Mouse (Mus musculus) forebrain, embryonic 14.5 days (tissue): Measurements from ENCODE around the gene C2cd2l. TPM values are rescaled to one million over a fixed set of nuclear protein-coding genes. Genes with fewer than 3 reads are reported as not detected.

ENCODE experiments used
- ATAC-seq: fragments of 200-750 bp; cut with Nextera tagmentation; 2 replicates; pipeline ENCODE4 v1.8.0; 2017; ENCODE audit warnings: mild to moderate bottlenecking, moderate library complexity
- DNase-seq: peaks from one replicate; pipeline ENCODE4 v3.0.0-alpha.2; 2015; ENCODE audit warnings: low spot score
- H3K27ac ChIP-seq: fragments of 300-500 bp; sonication (generic); 2 replicates; pipeline ENCODE4 v1.5.1; 2014; ENCODE audit warnings: low read depth, mild to moderate bottlenecking, control low read depth, low read length, moderate library complexity
- H3K27me3 ChIP-seq: fragments of 300-500 bp; sonication (generic); replicated peaks from 2 replicates; pipeline ENCODE4 v1.6.1; 2014; ENCODE audit warnings: low read length, control low read depth, mixed read lengths; ENCODE audit not compliant: control insufficient read depth, insufficient read depth
- H3K36me3 ChIP-seq: fragments of 300-500 bp; sonication (generic); 2 replicates; pipeline ENCODE4 v1.6.1; 2014; ENCODE audit warnings: low read length, control low read depth; ENCODE audit not compliant: control insufficient read depth, insufficient read depth
- H3K4me1 ChIP-seq: fragments of 300-500 bp; sonication (generic); 2 replicates; pipeline ENCODE4 v1.6.1; 2014; ENCODE audit warnings: antibody characterized with exemption, low read length, control low read depth; ENCODE audit not compliant: control insufficient read depth, insufficient read depth
- H3K4me2 ChIP-seq: fragments of 300-500 bp; sonication (generic); 2 replicates; pipeline ENCODE4 v1.6.1; 2014; ENCODE audit warnings: mild to moderate bottlenecking, control low read depth, low read length
- H3K4me3 ChIP-seq: fragments of 300-500 bp; sonication (generic); 2 replicates; pipeline ENCODE4 v1.5.1; 2014; ENCODE audit warnings: low read depth, low read length, control low read depth
- H3K9ac ChIP-seq: fragments of 300-500 bp; sonication (generic); 2 replicates; pipeline ENCODE4 v1.6.1; 2014; ENCODE audit warnings: mild to moderate bottlenecking, low read length, control low read depth, moderate library complexity
- H3K9me3 ChIP-seq: fragments of 300-500 bp; sonication (generic); replicated peaks from 2 replicates; pipeline ENCODE4 v1.6.1; 2016; ENCODE audit warnings: low read length, control low read depth, mixed read lengths; ENCODE audit not compliant: control insufficient read depth
- WGBS: fragments of 180-500 bp; shearing (Covaris S2); extraction: QIAGEN DNeasy Blood & Tissue Kit; methylation state at CpG from one replicate; pipeline ENCODE4 v1.1.7; 2014; 5-methylcytosine and 5-hydroxymethylcytosine counted together
- polyA plus RNA-seq: library from polyadenylated mRNA; unstranded; fragments of >200 nt; fragmentation: Nextera tagmentation; extraction: Ambion mirVana; gene quantifications from 2 replicates; pipeline ENCODE4 v1.2.1, GENCODE M21; 2014

Gene C2cd2l
- polyA plus RNA-seq, 1 experiment from 2014 or later: 16.3 TPM

DNA sequence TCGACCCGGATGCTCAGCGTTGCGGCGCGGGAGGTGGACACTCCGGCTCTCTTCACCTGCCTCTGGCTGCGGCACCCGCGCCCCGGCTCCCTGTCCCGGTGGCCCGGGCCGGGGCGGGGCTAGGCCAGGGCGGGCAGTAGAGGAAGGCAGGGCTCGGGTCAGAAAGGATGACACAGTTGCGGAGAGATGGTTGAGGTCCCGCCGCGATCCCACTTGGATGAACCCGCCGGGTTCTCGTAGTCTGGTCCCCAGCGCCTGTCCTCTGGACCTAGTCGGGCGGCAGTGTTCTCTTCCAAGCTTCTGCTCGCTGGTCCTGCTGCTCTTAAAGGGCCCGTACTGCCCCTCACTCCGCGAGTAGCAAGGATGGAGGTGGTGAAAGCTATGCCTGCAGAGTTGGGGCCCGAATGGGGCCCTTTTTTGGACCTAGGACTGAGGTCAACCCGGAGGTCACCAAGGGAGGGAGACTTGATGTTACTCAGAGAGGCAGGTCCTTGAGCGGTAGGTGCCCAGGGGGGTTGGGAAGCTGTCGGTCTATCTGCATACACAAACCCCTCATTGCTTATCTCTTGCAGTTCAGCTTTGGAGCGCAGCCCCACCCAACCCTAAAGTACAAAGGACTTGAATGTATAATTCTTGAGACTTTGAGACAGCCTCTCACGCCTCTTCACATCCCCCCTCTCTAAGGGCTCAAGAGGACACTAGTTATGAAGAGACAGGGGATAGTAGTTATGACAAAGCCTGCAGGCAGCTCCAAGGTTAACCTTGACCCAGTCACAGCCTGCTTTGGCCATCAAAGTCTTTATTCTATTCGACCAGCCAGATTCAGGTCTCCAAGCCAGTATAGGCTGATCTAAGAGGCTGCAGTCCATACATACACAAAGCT lies 31.8 kb downstream of the C2cd2l start, which contains the start of gene Abcg4:
Gene Abcg4, minus strand, starts transcription at position 540 of the 883 bp plus-strand sequence.
- no peaks in the 10 kb centered on the region for H3K27me3 ChIP-seq
- DNase-seq: peak; percentile 59

DNA sequence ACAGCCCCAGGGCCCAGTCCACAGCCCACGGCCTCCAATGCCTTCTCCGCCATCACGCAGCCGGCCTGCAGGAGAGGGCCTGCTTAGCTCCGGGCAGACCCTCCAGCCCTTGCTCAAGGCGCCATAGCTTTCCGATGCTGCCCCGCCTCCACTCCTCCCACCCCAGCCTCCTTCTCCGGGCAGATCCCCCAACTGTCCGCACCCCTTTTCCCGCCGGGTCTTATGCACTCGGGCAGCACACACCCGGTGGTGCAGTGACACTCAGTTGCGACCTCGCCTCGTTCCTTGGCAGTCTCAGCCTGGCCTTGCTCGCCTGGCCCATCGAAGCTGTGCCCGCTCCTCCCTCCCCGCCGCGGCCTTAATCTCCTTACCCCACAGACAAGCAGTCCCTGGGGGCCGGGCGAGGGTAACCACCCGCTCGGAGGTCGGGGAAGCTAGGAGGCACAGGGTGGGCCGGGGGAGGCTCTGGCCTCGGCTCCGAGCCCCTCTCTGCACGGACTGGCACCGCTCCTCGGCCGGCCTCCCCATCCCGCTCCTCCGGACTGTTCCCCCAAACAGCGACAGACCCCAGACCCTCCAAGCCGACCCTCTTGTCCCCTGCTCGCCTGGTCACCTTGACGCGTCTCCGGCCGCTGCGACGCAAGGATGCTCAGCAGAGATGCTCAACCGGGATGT lies 32.5 kb downstream of the C2cd2l start:
- DNase-seq (peak; percentile 37), ATAC-seq (peak; percentile 60)
- Histone ChIP-seq H3K9ac (peak overlapping the region; percentile 96), H3K4me2 (peak overlapping the region; percentile 94), H3K4me3 (peak overlapping the region; percentile 84), H3K4me1 (peaks cover 17% of the 10 kb centered on the region), H3K36me3 (peaks cover 12% of the 10 kb centered on the region), H3K27ac (peak overlapping the region; percentile 63), H3K27me3 (no peaks in the 10 kb centered on the region), H3K9me3 (no peaks in the 10 kb centered on the region)
- WGBS: under 1% methylated on average over 47 of the region's 47 CpGs

More for the DNA sequence above, 31.8 kb downstream of the C2cd2l start, which contains the start of gene Abcg4:
- Histone ChIP-seq H3K4me2 (peak within 1 kb of the TSS; percentile 94), H3K36me3 (peaks cover 19% of the 10 kb centered on the region), H3K4me1 (peaks cover 17% of the 10 kb centered on the region), H3K4me3 (peak within 1 kb of the TSS; percentile 84), H3K9ac (peak within 1 kb of the TSS; percentile 96), H3K9me3 (no peaks in the 10 kb centered on the region), H3K27ac (peak within 1 kb of the TSS; percentile 63)
- 2% methylated on average over 38 of the region's 38 CpGs for WGBS
- ATAC-seq: peak; percentile 75

GRCm38 (mm10) chr9:44287003-44287400 lies 33.1 kb downstream of the C2cd2l start:
- peaks cover 10% of the 10 kb centered on the region for H3K36me3 ChIP-seq
- peak overlapping the region; percentile 84 for H3K4me3 ChIP-seq
- DNase-seq (no peak), ATAC-seq (peak; percentile 15)
- peak overlapping the region; percentile 96 for H3K9ac ChIP-seq
- peak overlapping the region; percentile 94 for H3K4me2 ChIP-seq
- WGBS: 4% methylated on average over 11 of the region's 11 CpGs
- H3K27me3 ChIP-seq: no peaks in the 10 kb centered on the region
- H3K9me3 ChIP-seq: no peaks in the 10 kb centered on the region
- peak overlapping the region; percentile 63; the same call in 1 of the 2 replicates for H3K27ac ChIP-seq
- peaks cover 17% of the 10 kb centered on the region for H3K4me1 ChIP-seq

DNA sequence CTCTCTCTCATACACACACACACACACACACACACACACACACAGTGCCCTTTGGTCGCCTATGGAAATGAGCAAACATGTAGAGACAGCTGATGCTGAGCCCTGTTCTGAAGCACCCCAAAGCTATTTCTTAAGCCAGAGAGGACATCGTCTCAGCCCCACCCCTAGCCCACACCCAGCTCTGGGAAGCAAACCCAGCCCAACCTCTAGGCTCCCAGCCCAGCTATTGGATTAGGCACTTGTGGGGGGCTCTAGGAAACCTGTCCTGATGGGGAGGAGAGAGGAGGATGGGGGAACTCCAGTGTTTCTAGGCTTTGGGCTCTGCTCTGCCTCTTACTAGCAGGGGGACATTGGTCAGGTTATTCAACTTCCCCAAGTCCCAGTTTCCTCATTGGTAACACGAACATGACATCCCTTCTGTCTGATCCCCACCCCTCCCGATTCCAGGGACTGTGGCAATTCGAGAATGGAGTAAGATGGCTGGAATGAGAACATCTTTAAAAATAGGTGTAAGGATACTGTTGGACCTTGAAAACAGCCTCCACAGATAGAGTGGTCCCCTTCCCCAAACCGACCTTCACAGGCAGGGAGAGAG lies 33.7 kb downstream of the C2cd2l start:
- 11% methylated on average over 6 of the region's 6 CpGs for WGBS
- Histone ChIP-seq H3K4me2 (peak overlapping the region; percentile 94), H3K27me3 (no peaks in the 10 kb centered on the region), H3K27ac (no peak overlapping the region), H3K4me1 (peaks cover 17% of the 10 kb centered on the region), H3K9ac (peak overlapping the region; percentile 29; the same call in 1 of the 2 replicates), H3K36me3 (peaks cover 11% of the 10 kb centered on the region), H3K9me3 (no peaks in the 10 kb centered on the region), H3K4me3 (peak overlapping the region; percentile 84; the same call in 1 of the 2 replicates)
- DNase-seq (no peak), ATAC-seq (no peak)

DNA sequence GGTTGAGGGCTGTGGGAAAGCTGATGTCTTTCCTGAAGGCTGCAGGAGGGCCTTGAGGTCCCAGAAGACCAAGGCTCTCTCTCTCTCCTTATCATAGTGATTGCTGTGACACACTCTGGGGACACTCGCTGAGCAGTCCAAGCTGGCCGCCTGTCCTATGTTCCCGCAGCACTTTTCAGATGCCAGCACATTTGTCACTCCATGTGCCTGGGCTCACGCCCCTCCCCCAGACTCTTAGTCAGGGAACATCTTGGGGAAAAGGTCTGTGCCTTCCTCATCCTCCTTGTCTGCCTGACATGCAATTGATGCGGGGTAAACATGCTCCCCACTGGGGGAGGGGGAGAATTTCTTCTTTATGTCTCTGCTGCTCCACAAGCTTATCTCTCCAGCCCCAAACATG lies 36.9 kb downstream of the C2cd2l start:
- H3K9me3 ChIP-seq: no peaks in the 10 kb centered on the region
- H3K4me2 ChIP-seq: no peak overlapping the region
- DNase-seq (no peak), ATAC-seq (no peak)
- WGBS: 81% methylated on average over 5 of the region's 5 CpGs
- no peaks in the 10 kb centered on the region for H3K27me3 ChIP-seq
- H3K9ac ChIP-seq: no peak overlapping the region
- no peak overlapping the region for H3K4me3 ChIP-seq
- no peak overlapping the region for H3K27ac ChIP-seq
- H3K4me1 ChIP-seq: peaks cover 7% of the 10 kb centered on the region
- peaks cover 35% of the 10 kb centered on the region for H3K36me3 ChIP-seq

DNA sequence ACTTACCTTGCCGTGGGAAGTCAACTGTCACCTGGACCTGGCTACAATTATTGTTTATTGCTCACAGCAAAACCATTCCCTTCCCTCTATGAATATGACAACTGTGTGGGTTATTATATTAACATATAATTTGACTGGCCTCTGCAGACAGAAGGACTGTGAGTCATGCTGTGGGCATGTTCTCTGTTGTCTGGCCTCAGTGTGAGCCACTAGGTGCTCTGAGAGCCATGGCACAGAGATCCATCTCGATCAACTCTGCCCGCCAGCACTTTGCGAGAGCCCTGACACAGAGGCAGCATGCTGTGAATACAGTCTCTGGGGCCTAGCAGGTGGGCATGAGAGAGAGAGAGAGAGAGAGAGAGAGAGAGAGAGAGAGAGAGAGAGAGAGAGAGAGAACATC lies 50.1 kb downstream of the C2cd2l start:
- no peak overlapping the region for H3K4me2 ChIP-seq
- peaks cover 18% of the 10 kb centered on the region for H3K36me3 ChIP-seq
- H3K9me3 ChIP-seq: no peaks in the 10 kb centered on the region
- no peaks in the 10 kb centered on the region for H3K27me3 ChIP-seq
- no peak overlapping the region for H3K9ac ChIP-seq
- H3K4me1 ChIP-seq: peaks cover 4% of the 10 kb centered on the region
- WGBS: 76% methylated on average over 4 of the region's 4 CpGs
- no peak overlapping the region for H3K27ac ChIP-seq
- no peak for DNase-seq
- no peak overlapping the region for H3K4me3 ChIP-seq
- ATAC-seq: no peak

DNA sequence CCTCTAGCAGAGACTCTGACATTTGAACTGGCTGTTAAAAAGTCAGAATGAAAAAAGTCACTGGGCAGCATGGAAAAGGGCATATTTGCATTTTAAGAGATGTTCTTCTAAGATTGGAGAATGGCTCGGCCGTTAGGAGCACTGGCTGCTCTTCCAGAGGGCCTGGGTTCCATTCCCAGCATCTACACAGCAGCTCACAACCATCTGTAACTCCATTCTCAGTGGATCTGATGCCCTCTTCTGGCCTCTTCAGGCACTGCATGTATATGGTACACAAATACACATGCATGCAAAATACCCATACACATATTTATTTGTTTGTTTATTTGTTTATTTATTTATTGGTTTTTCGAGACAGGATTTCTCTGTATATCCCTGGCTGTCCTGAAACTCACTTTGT lies 51.0 kb downstream of the C2cd2l start:
- no peak overlapping the region for H3K9ac ChIP-seq
- no peaks in the 10 kb centered on the region for H3K9me3 ChIP-seq
- H3K4me3 ChIP-seq: no peak overlapping the region
- no peaks in the 10 kb centered on the region for H3K27me3 ChIP-seq
- WGBS: 80% methylated on average over 3 of the region's 3 CpGs
- DNase-seq (no peak), ATAC-seq (no peak)
- H3K36me3 ChIP-seq: peaks cover 10% of the 10 kb centered on the region
- H3K4me2 ChIP-seq: no peak overlapping the region
- no peak overlapping the region for H3K27ac ChIP-seq
- H3K4me1 ChIP-seq: peaks cover 4% of the 10 kb centered on the region

DNA sequence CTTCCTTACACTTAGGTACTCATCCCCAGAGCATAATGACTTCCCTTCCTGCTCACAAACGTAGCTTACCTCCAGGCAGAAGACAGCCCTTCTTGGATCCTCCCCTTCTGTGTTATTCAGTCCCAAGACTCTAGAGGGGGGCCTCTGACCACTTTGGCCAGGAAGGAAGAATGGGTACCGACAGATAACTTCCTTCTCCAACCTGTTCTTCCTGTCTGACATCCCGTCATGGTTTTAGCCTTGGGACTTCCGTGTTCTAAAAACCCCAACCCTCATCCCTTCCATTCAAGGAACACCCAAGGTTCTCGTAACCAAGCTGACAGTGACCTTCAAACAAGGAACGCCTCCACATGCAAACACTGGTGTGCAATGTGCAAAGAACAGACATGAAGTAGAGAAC lies 51.7 kb downstream of the C2cd2l start, which contains the start of gene Nlrx1:
Gene Nlrx1, minus strand, starts transcription at position 168 of the 400 bp plus-strand sequence.
- Histone ChIP-seq H3K9ac (peak within 1 kb of the TSS; percentile 69), H3K4me1 (peaks cover 4% of the 10 kb centered on the region), H3K36me3 (peaks cover 3% of the 10 kb centered on the region; the same call in 1 of the 2 replicates), H3K27me3 (no peaks in the 10 kb centered on the region), H3K27ac (peak within 1 kb of the TSS; percentile 35; the same call in 1 of the 2 replicates), H3K9me3 (no peaks in the 10 kb centered on the region), H3K4me2 (peak within 1 kb of the TSS; percentile 63), H3K4me3 (peak within 1 kb of the TSS; percentile 28)
- ATAC-seq: no peak
- DNase-seq: no peak
- 90% methylated on average over 6 of the region's 6 CpGs for WGBS
